Mouse (Mus musculus) MEL (cell line): Measurements from ENCODE around the gene Ddx19a.

ENCODE experiments used
- CTCF ChIP-seq, 3 experiments: IDR thresholded peaks in 2 of 3; conservative IDR thresholded peaks in 1 of 3; 2 replicates each; pipeline ENCODE4 v1.5.1; 2011 to 2012; ENCODE audit warnings: low read length in 3 of 3, low read depth in 2 of 3, mild to moderate bottlenecking in 2 of 3, improper control_type of control experiment in 1 of 3, inconsistent platforms in 1 of 3, mixed read lengths in 1 of 3, moderate library complexity in 1 of 3; ENCODE audit not compliant: control insufficient read depth in 1 of 3, insufficient read depth in 1 of 3, poor library complexity in 1 of 3, severe bottlenecking in 1 of 3
- E2F4 ChIP-seq: IDR thresholded peaks from 2 replicates; pipeline ENCODE4 v1.6.1; 2011; ENCODE audit warnings: low read depth, low read length, improper control_type of control experiment, borderline replicate concordance
- MAFK ChIP-seq: IDR thresholded peaks from 2 replicates; pipeline ENCODE4 v1.6.1; 2011; ENCODE audit warnings: low read depth, mild to moderate bottlenecking, low read length, improper control_type of control experiment, borderline replicate concordance
- MYC ChIP-seq: IDR thresholded peaks from 2 replicates; pipeline ENCODE4 v1.6.1; 2011; ENCODE audit warnings: low read depth, mild to moderate bottlenecking, low read length, improper control_type of control experiment, moderate library complexity

DNA sequence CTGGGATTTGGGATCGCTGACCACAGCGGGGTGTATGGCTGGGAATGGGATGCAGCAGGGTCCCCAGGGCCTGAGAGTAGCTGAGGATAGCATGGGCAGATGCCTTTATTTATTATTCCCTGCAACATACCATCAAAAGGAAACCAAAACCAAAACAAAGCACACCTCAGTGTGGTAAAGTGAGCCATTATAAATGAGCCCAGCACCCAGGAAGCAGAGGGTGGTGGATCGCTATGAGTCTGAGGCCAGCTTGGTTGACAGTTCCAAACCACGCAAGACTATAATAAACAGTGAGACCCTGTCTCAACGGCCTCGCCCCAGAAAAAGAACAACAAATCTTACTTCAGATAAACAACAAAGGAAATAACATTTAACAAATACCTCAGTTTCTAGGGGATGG, 32.4 kb upstream of the Ddx19a start:
- TF ChIP-seq CTCF (IDR thresholded peaks at IDR 0.05 in 2 of 3, conservative IDR thresholded peaks at IDR 0.05 in 1 of 3; ENCODE audit: control insufficient read depth in 1 of 3, insufficient read depth in 1 of 3, low read depth in 2 of 3, low read length in 3 of 3, poor library complexity in 1 of 3, severe bottlenecking in 1 of 3) (no peak), E2F4 (no peak), MYC (no peak), MAFK (no peak)
